27 mouse cellular contexts compared by ENCODE assay signal in genomic region chr19:18725186-18725585, GRCm38 (mm10). TPM values are rescaled to one million over a fixed set of nuclear protein-coding genes. Genes with fewer than 3 reads are reported as not detected.
DNase-seq lines count a peak whose midpoint lies in the region; ATAC-seq and TF ChIP-seq lines count a peak whose summit lies in the region.
"Had no signal": no experiment of that assay in that cellular context is flagged by ENCODE, and none has a peak within 500 bp of the region (broad histone marks: within the 10 kb centered on the region; RNA-seq: fewer than 3 reads in every experiment).

No protein-coding gene starts in this region.

- DNase-seq in layer of hippocampus, adult 2 months (ENCODE audit: low spot score in 2 of 2): no peak
- DNase-seq in layer of hippocampus, postnatal 25 days (ENCODE audit: extremely low spot score in 1 of 2, low spot score in 1 of 2): no peak
- peak; percentile 67 for DNase-seq in MEL (ENCODE audit: low read depth, low spot score)
- no peak for DNase-seq in liver, postnatal 0 days
- DNase-seq in right cerebral cortex, postnatal 36 days (ENCODE audit: low spot score in 2 of 2): no peak
- DNase-seq in embryo, embryonic 9.5 days (ENCODE audit: extremely low spot score): no peak
- DNase-seq in adrenal gland, adult 2 months: no peak
- DNase-seq: adrenal gland, postnatal 36 days; cerebellum, adult 11-12 months; cerebellum, postnatal 14 days; gastrocnemius, adult 2 months; heart, postnatal 4 days; kidney, adult 8-10 months; kidney, postnatal 25 days; layer of hippocampus, adult 9-11 months; lung, postnatal 14 days; midbrain, embryonic 14.5 days; right cerebral cortex, adult 18-20 months had no signal

- TF ChIP-seq POLR2A in MEL (IDR thresholded peaks at IDR 0.05; ENCODE audit: control insufficient read depth in 1 of 2, insufficient read depth in 1 of 2, low read depth in 1 of 2, low read length in 2 of 2, poor library complexity in 1 of 2): no peak

- TF ChIP-seq RAD21 in MEL (IDR thresholded peaks at IDR 0.05; ENCODE audit: low read depth, low read length): peak; percentile 23

- H3K79me2 ChIP-seq in MEL (ENCODE audit: control insufficient read depth, insufficient read depth, low read length, poor library complexity): no peaks in the 10 kb centered on the region

- ATAC-seq in common myeloid progenitor, adult 5-6 weeks (replicated peaks; ENCODE audit: low read depth, poor library complexity, severe bottlenecking): peak; percentile 69
- ATAC-seq in liver, postnatal 0 days: no peak
- ATAC-seq: forebrain, embryonic 14.5 days; inflammation-experienced regulatory T-cells, adult 6 months had no signal

- 72% methylated on average over 2 of the region's 2 CpGs for WGBS in liver, postnatal 0 days (ENCODE audit: insufficient replicate concordance)

- no peak overlapping the region for H3K4me2 ChIP-seq in liver, postnatal 0 days (ENCODE audit: low read depth, low read length)
- H3K4me2 ChIP-seq: embryonic facial prominence, embryonic 13.5 days; hindbrain, embryonic 14.5 days; neural tube, embryonic 13.5 days had no signal

- no peaks in the 10 kb centered on the region for H3K27me3 ChIP-seq in MEL (ENCODE audit: control insufficient read depth in 1 of 2, insufficient read depth in 2 of 2, low read length in 2 of 2)
- no peaks in the 10 kb centered on the region for H3K27me3 ChIP-seq in liver, postnatal 0 days (ENCODE audit: insufficient read depth, low read length)
- H3K27me3 ChIP-seq: embryonic facial prominence, embryonic 13.5 days; neural tube, embryonic 13.5 days had no signal

- peak; percentile 30 for TF ChIP-seq CTCF in layer of hippocampus, adult 2 months (conservative IDR thresholded peaks at IDR 0.05)
- TF ChIP-seq CTCF in MEL (IDR thresholded peaks at IDR 0.05 in 2 of 3, conservative IDR thresholded peaks at IDR 0.05 in 1 of 3; ENCODE audit: control insufficient read depth in 1 of 3, insufficient read depth in 1 of 3, low read depth in 2 of 3, low read length in 3 of 3, poor library complexity in 1 of 3, severe bottlenecking in 1 of 3): peak in 2 of 3 experiments; percentile 14 to 42; a peak in 3 of 6 replicates
- TF ChIP-seq CTCF in liver, postnatal 0 days (IDR thresholded peaks at IDR 0.05; ENCODE audit: low read depth): 0 out of 2 replicates have a peak, but pooled peaks have one; percentile 21

- no peaks in the 10 kb centered on the region for H3K9me3 ChIP-seq in MEL (replicated peaks; ENCODE audit: insufficient read depth, low read length)
- H3K9me3 ChIP-seq in liver, postnatal 0 days (ENCODE audit: low read length): no peaks in the 10 kb centered on the region
- H3K9me3 ChIP-seq: embryonic facial prominence, embryonic 13.5 days; limb, embryonic 10.5 days; neural tube, embryonic 13.5 days had no signal

- peaks cover 0 to 5% of the 10 kb centered on the region in 2 experiments; a peak in 1 of 4 replicates for H3K36me3 ChIP-seq in MEL (ENCODE audit: control insufficient read depth in 1 of 2, insufficient read depth in 2 of 2, low read length in 2 of 2)
- no peaks in the 10 kb centered on the region for H3K36me3 ChIP-seq in liver, postnatal 0 days (replicated peaks; ENCODE audit: insufficient read depth, low read length)
- H3K36me3 ChIP-seq: embryonic facial prominence, embryonic 13.5 days; limb, embryonic 10.5 days; neural tube, embryonic 13.5 days had no signal

- H3K4me3 ChIP-seq in layer of hippocampus, adult 2 months: no peak overlapping the region
- H3K4me3 ChIP-seq in MEL (ENCODE audit: control insufficient read depth in 1 of 2, insufficient read depth in 1 of 2, low read depth in 2 of 2, low read length in 2 of 2): no peak overlapping the region
- H3K4me3 ChIP-seq in liver, postnatal 0 days (ENCODE audit: low read depth, low read length): no peak overlapping the region
- H3K4me3 ChIP-seq: embryonic facial prominence, embryonic 13.5 days; erythroblast, embryonic 14.5 days; gastrocnemius, adult 2 months; limb, embryonic 10.5 days; neural tube, embryonic 13.5 days had no signal

- no peak for TF ChIP-seq EP300 in MEL (IDR thresholded peaks at IDR 0.05; ENCODE audit: low read depth in 1 of 2, low read length in 2 of 2)
- TF ChIP-seq EP300 in liver, postnatal 0 days (IDR thresholded peaks at IDR 0.05; ENCODE audit: low read depth): no peak

- H3K9ac ChIP-seq in MEL (ENCODE audit: control insufficient read depth, low read depth, low read length, poor library complexity, severe bottlenecking): no peak overlapping the region
- H3K9ac ChIP-seq in liver, postnatal 0 days (replicated peaks): no peak overlapping the region
- H3K9ac ChIP-seq: embryonic facial prominence, embryonic 13.5 days; hindbrain, embryonic 14.5 days; neural tube, embryonic 13.5 days had no signal

- H3K4me1 ChIP-seq in MEL (ENCODE audit: control insufficient read depth in 1 of 2, insufficient read depth in 2 of 2, low read length in 2 of 2): peaks cover 2 to 4% of the 10 kb centered on the region in 2 experiments; a peak in 3 of 4 replicates
- no peaks in the 10 kb centered on the region for H3K4me1 ChIP-seq in liver, postnatal 0 days (ENCODE audit: insufficient read depth)
- H3K4me1 ChIP-seq: embryonic facial prominence, embryonic 13.5 days; neural tube, embryonic 13.5 days had no signal

- no peak overlapping the region for H3K27ac ChIP-seq in layer of hippocampus, adult 2 months
- no peak overlapping the region for H3K27ac ChIP-seq in MEL (ENCODE audit: control insufficient read depth, low read depth, low read length)
- H3K27ac ChIP-seq in liver, postnatal 0 days (ENCODE audit: low read depth): no peak overlapping the region
- H3K27ac ChIP-seq: embryonic facial prominence, embryonic 13.5 days; gastrocnemius, adult 2 months; hindbrain, embryonic 14.5 days; limb, embryonic 10.5 days; neural tube, embryonic 13.5 days had no signal

TF ChIP-seq in MEL, 35 proteins besides CTCF, POLR2A, EP300 and RAD21:
- no peak for TF ChIP-seq HCFC1 (IDR thresholded peaks at IDR 0.05; ENCODE audit: low read depth, low read length)
- TF ChIP-seq SMC3 (IDR thresholded peaks at IDR 0.05; ENCODE audit: low read depth, low read length): peak; percentile 51
- 0 out of 2 replicates have a peak, but pooled peaks have one; percentile 7 for TF ChIP-seq ZC3H11A (IDR thresholded peaks at IDR 0.05; ENCODE audit: low read depth, low read length)
- TF ChIP-seq ZNF384 (IDR thresholded peaks at IDR 0.05; ENCODE audit: low read depth, low read length): no peak
- no peak for TF ChIP-seq NELFE (IDR thresholded peaks at IDR 0.05; ENCODE audit: low read depth, low read length)
- no peak for TF ChIP-seq POLR2AphosphoS5 (IDR thresholded peaks at IDR 0.05; ENCODE audit: borderline replicate concordance, low read depth, low read length)
- TF ChIP-seq MEF2A (IDR thresholded peaks at IDR 0.05; ENCODE audit: extremely low read depth, insufficient replicate concordance, low read depth, low read length, poor library complexity, severe bottlenecking): no peak
- no peak for TF ChIP-seq CHD2 (IDR thresholded peaks at IDR 0.05; ENCODE audit: low read length)
- TF ChIP-seq BHLHE40 (IDR thresholded peaks at IDR 0.05; ENCODE audit: borderline replicate concordance, low read depth, low read length): no peak
- no peak for TF ChIP-seq RCOR1 (IDR thresholded peaks at IDR 0.05; ENCODE audit: low read depth, low read length)
- TF ChIP-seq JUND (IDR thresholded peaks at IDR 0.05; ENCODE audit: low read depth, low read length): no peak

RNA-seq across cellular contexts. Expression of gene D030056L22Rik, which starts 12.2 kb away (rescaled TPM):
- 10 to 100 TPM; 20.8 to 21.4 TPM for total RNA-seq in layer of hippocampus, adult 2 months (2021)
- 10 to 100 TPM; 20.6 to 23.5 TPM for total RNA-seq in layer of hippocampus, postnatal 25 days (2021)
- 27.8 and 29.0 TPM in 2 replicates for total RNA-seq in MEL (2012; rRNA removed)
- 10 to 100 TPM in 1 of 2 experiments, not detected in 1; 27.0 TPM for polyA plus RNA-seq in MEL (2012; ENCODE audit: insufficient read depth in 1 of 2, insufficient read length in 2 of 2, low read depth in 1 of 2, low replicate concordance in 2 of 2, missing spikeins in 1 of 2)
- 21.9 and 27.0 TPM in 2 replicates for total RNA-seq in common myeloid progenitor, adult 5-6 weeks (2017)
- 18.2 and 19.5 TPM in 2 replicates for polyA plus RNA-seq in liver, postnatal 0 days (2015; fragmentation: Nextera tagmentation; extraction: Ambion mirVana)
- total RNA-seq in adrenal gland, adult 2 months (2021): 10 to 100 TPM; 11.5 to 13.2 TPM
- 44.4 and 47.1 TPM in 2 replicates for polyA plus RNA-seq in adrenal gland, adult 2 months (2012; rRNA removed)

RNA-seq across cellular contexts. Expression of gene Trpm6, which starts 24.6 kb away (rescaled TPM):
- under 1 TPM; 0.20 to 0.25 TPM for total RNA-seq in layer of hippocampus, adult 2 months (2021)
- total RNA-seq in layer of hippocampus, postnatal 25 days (2021): under 1 TPM; 0.17 to 0.28 TPM
- not detected in 2 replicates for total RNA-seq in MEL (2012; rRNA removed)
- under 1 TPM in 1 of 2 experiments, not detected in 1; 0.01 TPM for polyA plus RNA-seq in MEL (2012; ENCODE audit: insufficient read depth in 1 of 2, insufficient read length in 2 of 2, low read depth in 1 of 2, low replicate concordance in 2 of 2, missing spikeins in 1 of 2)
- 0.53 TPM in 1 of 2 replicates, not detected in the other for total RNA-seq in common myeloid progenitor, adult 5-6 weeks (2017)
- 0.04 and 0.05 TPM in 2 replicates for polyA plus RNA-seq in liver, postnatal 0 days (2015; fragmentation: Nextera tagmentation; extraction: Ambion mirVana)
- total RNA-seq in adrenal gland, adult 2 months (2021): under 1 TPM in 1 of 2 experiments, not detected in 1; 0.14 TPM
- 0.01 TPM in 1 of 2 replicates, not detected in the other for polyA plus RNA-seq in adrenal gland, adult 2 months (2012; rRNA removed)
- total RNA-seq: megakaryocyte, adult 5-6 weeks had no signal
- polyA plus RNA-seq: erythroblast, embryonic 14.5 days had no signal

RNA-seq across cellular contexts. Expression of gene Carnmt1, which starts 54.6 kb away (rescaled TPM):
- 10 to 100 TPM; 11.3 to 13.1 TPM for total RNA-seq in layer of hippocampus, adult 2 months (2021)
- 10 to 100 TPM; 10.8 to 15.0 TPM for total RNA-seq in layer of hippocampus, postnatal 25 days (2021)
- 15.4 and 16.4 TPM in 2 replicates for total RNA-seq in MEL (2012; rRNA removed)
- 10 to 100 TPM in 1 of 2 experiments, not detected in 1; 23.3 TPM for polyA plus RNA-seq in MEL (2012; ENCODE audit: insufficient read depth in 1 of 2, insufficient read length in 2 of 2, low read depth in 1 of 2, low replicate concordance in 2 of 2, missing spikeins in 1 of 2)
- total RNA-seq in common myeloid progenitor, adult 5-6 weeks (2017): 37.3 and 44.7 TPM in 2 replicates
- polyA plus RNA-seq in liver, postnatal 0 days (2015; fragmentation: Nextera tagmentation; extraction: Ambion mirVana): 13.2 and 15.5 TPM in 2 replicates
- total RNA-seq in adrenal gland, adult 2 months (2021): 10 to 100 TPM; 23.7 to 24.7 TPM
- 10.4 and 12.5 TPM in 2 replicates for polyA plus RNA-seq in adrenal gland, adult 2 months (2012; rRNA removed)
